23 mouse cellular contexts compared by ENCODE assay signal in the genomic region with DNA sequence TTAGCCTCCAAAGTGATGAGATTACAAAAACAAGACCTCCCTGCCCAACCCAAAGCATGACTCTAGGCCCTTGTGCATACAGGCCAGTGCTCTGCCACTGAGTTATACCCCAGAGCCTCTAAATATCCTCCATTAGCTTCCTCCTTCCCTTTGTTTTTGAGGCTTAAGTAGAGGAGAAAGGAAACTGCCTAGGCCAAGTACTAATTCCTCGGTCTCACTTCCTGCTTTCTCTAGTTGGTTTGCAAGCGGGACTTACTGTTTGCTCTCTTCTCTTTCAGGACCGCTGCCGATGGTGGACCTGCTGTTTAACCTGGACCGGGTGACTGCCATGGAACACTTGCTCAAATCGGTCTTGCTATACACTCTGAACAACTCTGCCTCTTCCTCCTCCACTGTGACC. TPM values are rescaled to one million over a fixed set of nuclear protein-coding genes. Genes with fewer than 3 reads are reported as not detected.
"Had no signal": no experiment of that assay in that cellular context is flagged by ENCODE, and none has a peak within 500 bp of the region (broad histone marks: within the 10 kb centered on the region; RNA-seq: fewer than 3 reads in every experiment).

No protein-coding gene starts in this region.

- H3K36me3 ChIP-seq: neural tube, embryonic 12.5 days; neural tube, embryonic 13.5 days; stomach, embryonic 15.5 days had no signal

- DNase-seq: retina, postnatal 1 day; right cerebral cortex, adult 18-20 months; right cerebral cortex, postnatal 14 days; right cerebral cortex, postnatal 25 days; right cerebral cortex, postnatal 4 days; spleen, adult 18-20 months; thymus, adult 18-20 months; thymus, adult 2 months; thymus, postnatal 14 days; thymus, postnatal 25 days; thymus, postnatal 36 days; thymus, postnatal 4 days had no signal

- H3K9ac ChIP-seq: neural tube, embryonic 12.5 days; neural tube, embryonic 13.5 days; stomach, embryonic 15.5 days had no signal

- H3K9me3 ChIP-seq: neural tube, embryonic 12.5 days; neural tube, embryonic 13.5 days; stomach, embryonic 15.5 days had no signal

- H3K27ac ChIP-seq: neural tube, embryonic 12.5 days; neural tube, embryonic 13.5 days; stomach, embryonic 15.5 days; stomach, postnatal 0 days had no signal

- H3K4me3 ChIP-seq: neural tube, embryonic 12.5 days; neural tube, embryonic 13.5 days; stomach, embryonic 15.5 days had no signal

- H3K4me1 ChIP-seq: neural tube, embryonic 12.5 days; stomach, embryonic 15.5 days had no signal

- H3K4me2 ChIP-seq: neural tube, embryonic 12.5 days; neural tube, embryonic 13.5 days; stomach, embryonic 15.5 days had no signal

- H3K27me3 ChIP-seq: neural tube, embryonic 12.5 days; neural tube, embryonic 13.5 days; stomach, embryonic 15.5 days had no signal

RNA-seq across cellular contexts. Expression of a gene that starts 5.5 kb away (rescaled TPM):
- total RNA-seq: neutrophil, adult 5-6 weeks had no signal

RNA-seq across cellular contexts. Expression of a gene that starts 13.4 kb away (rescaled TPM):
- total RNA-seq: neutrophil, adult 5-6 weeks had no signal
- polyA plus RNA-seq: neural tube, embryonic 12.5 days; neural tube, embryonic 13.5 days; neural tube, embryonic 14.5 days; spleen, adult 2 months; testis, adult 2 months; thymus, adult 2 months; urinary bladder, adult 2 months had no signal

RNA-seq across cellular contexts. Expression of a gene that starts 20.6 kb away (rescaled TPM):
- total RNA-seq: neutrophil, adult 5-6 weeks had no signal
- polyA plus RNA-seq: neural tube, embryonic 13.5 days; neural tube, embryonic 14.5 days; small intestine, adult 2 months; thymus, postnatal 0 days had no signal

RNA-seq across cellular contexts. Expression of a gene that starts 20.7 kb away (rescaled TPM):
- total RNA-seq: neutrophil, adult 5-6 weeks had no signal
